Mouse (Mus musculus) CH12.LX (cell line): ENCODE data around the gene Csnk2a1. TPM values are rescaled to one million over a fixed set of nuclear protein-coding genes. Genes with fewer than 3 reads are reported as not detected.

ENCODE experiments used
- DNase-seq: peaks from one replicate; pipeline ENCODE4 v3.0.0-alpha.2; 2013; ENCODE audit errors: extremely low read depth
- H3K27ac ChIP-seq: 2 replicates; pipeline ENCODE4 v1.5.1; 2012; ENCODE audit warnings: low read depth, mild to moderate bottlenecking, control low read depth, moderate library complexity; ENCODE audit not compliant: insufficient read depth
- H3K27me3 ChIP-seq: replicated peaks from 2 replicates; pipeline ENCODE3; 2012; ENCODE audit warnings: inconsistent platforms
- H3K36me3 ChIP-seq, 2 experiments: replicated peaks in 1 of 2; 2 replicates each; pipeline versions ENCODE3 to v1.6.1; 2012; ENCODE audit warnings: inconsistent platforms in 1 of 2, low read length in 1 of 2, mild to moderate bottlenecking in 1 of 2, mixed read lengths in 1 of 2, moderate library complexity in 1 of 2; ENCODE audit not compliant: control insufficient read depth in 1 of 2, insufficient read depth in 1 of 2
- H3K4me1 ChIP-seq, 2 experiments: 2 replicates each; pipeline ENCODE4 v1.6.1; 2012; ENCODE audit warnings: inconsistent platforms in 1 of 2, moderate library complexity in 1 of 2; ENCODE audit not compliant: insufficient read depth in 2 of 2, control insufficient read depth in 1 of 2
- H3K4me2 ChIP-seq: 2 replicates; pipeline ENCODE4 v1.6.1; 2012; ENCODE audit warnings: low read depth, mild to moderate bottlenecking, control low read depth; ENCODE audit not compliant: poor library complexity, insufficient read depth, severe bottlenecking
- H3K4me3 ChIP-seq, 3 experiments: fragments of 150-350 bp in 1 of 3; sonication (generic) in 1 of 3; replicated peaks in 1 of 3; 2 replicates each; pipeline versions ENCODE3 to v1.5.1; 2011 to 2012; ENCODE audit warnings: low read depth in 2 of 3, low read length in 2 of 3, mild to moderate bottlenecking in 2 of 3, moderate library complexity in 2 of 3, control low read depth in 1 of 3, improper control_type of control experiment in 1 of 3, inconsistent platforms in 1 of 3, mixed read lengths in 1 of 3; ENCODE audit not compliant: poor library complexity in 1 of 3
- H3K79me2 ChIP-seq: replicated peaks from 2 replicates; pipeline ENCODE4 v1.6.1; 2012; ENCODE audit warnings: mild to moderate bottlenecking, moderate library complexity; ENCODE audit not compliant: control insufficient read depth, poor library complexity, insufficient read depth, severe bottlenecking; ENCODE audit errors: extremely low read depth
- H3K9ac ChIP-seq: 2 replicates; pipeline ENCODE4 v1.6.1; 2012; ENCODE audit warnings: low read depth, mild to moderate bottlenecking, control low read depth, moderate library complexity; ENCODE audit not compliant: insufficient read depth
- H3K9me3 ChIP-seq: replicated peaks from 2 replicates; pipeline ENCODE3; 2012; ENCODE audit warnings: low read length, inconsistent platforms, mixed read lengths
- BHLHE40 ChIP-seq: IDR thresholded peaks from 2 replicates; pipeline ENCODE4 v1.6.1; 2011; ENCODE audit warnings: mild to moderate bottlenecking, low read depth, low read length, improper control_type of control experiment
- CTCF ChIP-seq, 2 experiments: IDR thresholded peaks in 1 of 2; conservative IDR thresholded peaks in 1 of 2; 2 replicates each; pipeline ENCODE4 v1.5.1; 2011 to 2012; ENCODE audit warnings: low read depth in 2 of 2, low read length in 2 of 2, improper control_type of control experiment in 1 of 2, inconsistent platforms in 1 of 2, mild to moderate bottlenecking in 1 of 2, moderate library complexity in 1 of 2
- E2F4 ChIP-seq: IDR thresholded peaks from 2 replicates; pipeline ENCODE4 v1.6.1; 2011; ENCODE audit warnings: low read depth, low read length, improper control_type of control experiment; ENCODE audit not compliant: insufficient replicate concordance
- EP300 ChIP-seq: IDR thresholded peaks from 2 replicates; pipeline ENCODE4 v1.6.1; 2011; ENCODE audit warnings: low read length, improper control_type of control experiment
- ETS1 ChIP-seq: conservative IDR thresholded peaks from 2 replicates; pipeline ENCODE4 v1.6.1; 2012; ENCODE audit warnings: low read depth, mild to moderate bottlenecking, inconsistent platforms, low read length, improper control_type of control experiment, moderate library complexity
- HCFC1 ChIP-seq: IDR thresholded peaks from 2 replicates; pipeline ENCODE4 v1.6.1; 2012; ENCODE audit warnings: low read depth, mild to moderate bottlenecking, inconsistent platforms, low read length, improper control_type of control experiment
- JUND ChIP-seq: conservative IDR thresholded peaks from 2 replicates; pipeline ENCODE4 v1.6.1; 2011; ENCODE audit warnings: low read depth, low read length, improper control_type of control experiment
- KAT2A ChIP-seq: IDR thresholded peaks from 2 replicates; pipeline ENCODE4 v1.6.1; 2012; ENCODE audit warnings: low read length, improper control_type of control experiment, inconsistent platforms; ENCODE audit not compliant: insufficient replicate concordance
- MAFK ChIP-seq: IDR thresholded peaks from 2 replicates; pipeline ENCODE4 v1.6.1; 2011; ENCODE audit warnings: low read length, improper control_type of control experiment; ENCODE audit not compliant: insufficient replicate concordance
- MAZ ChIP-seq: IDR thresholded peaks from 2 replicates; pipeline ENCODE4 v1.6.1; 2012; ENCODE audit warnings: low read depth, mild to moderate bottlenecking, inconsistent platforms, low read length, improper control_type of control experiment, moderate library complexity
- MEF2A ChIP-seq: IDR thresholded peaks from 2 replicates; pipeline ENCODE4 v1.6.1; 2014; ENCODE audit warnings: low read depth, mild to moderate bottlenecking, inconsistent platforms, low read length, improper control_type of control experiment, borderline replicate concordance
- MYC ChIP-seq: IDR thresholded peaks from 2 replicates; pipeline ENCODE4 v1.6.1; 2011; ENCODE audit warnings: low read depth, mild to moderate bottlenecking, improper control_type of control experiment, low read length
- NELFE ChIP-seq: IDR thresholded peaks from 2 replicates; pipeline ENCODE4 v1.6.1; 2011; ENCODE audit warnings: low read depth, low read length, improper control_type of control experiment
- NRF1 ChIP-seq: IDR thresholded peaks from 2 replicates; pipeline ENCODE4 v1.6.1; 2014; ENCODE audit warnings: low read depth, mild to moderate bottlenecking, inconsistent platforms, low read length, improper control_type of control experiment, moderate library complexity
- PAX5 ChIP-seq: IDR thresholded peaks from 2 replicates; pipeline ENCODE4 v1.6.1; 2012; ENCODE audit warnings: low read length, inconsistent platforms, mixed read lengths
- POLR2A ChIP-seq: IDR thresholded peaks from 2 replicates; pipeline ENCODE4 v1.6.1; 2011; ENCODE audit warnings: low read depth, mild to moderate bottlenecking, improper control_type of control experiment, low read length
- RAD21 ChIP-seq: IDR thresholded peaks from 2 replicates; pipeline ENCODE4 v1.6.1; 2011; ENCODE audit warnings: low read depth, mild to moderate bottlenecking, low read length, improper control_type of control experiment, moderate library complexity
- SIN3A ChIP-seq: IDR thresholded peaks from 2 replicates; pipeline ENCODE4 v1.6.1; 2012; ENCODE audit warnings: low read length, improper control_type of control experiment, inconsistent platforms
- UBTF ChIP-seq: IDR thresholded peaks from 2 replicates; pipeline ENCODE4 v1.6.1; 2012; ENCODE audit warnings: low read depth, mild to moderate bottlenecking, inconsistent platforms, low read length, improper control_type of control experiment, moderate library complexity
- USF1 ChIP-seq: IDR thresholded peaks from 2 replicates; pipeline ENCODE4 v1.6.1; 2014; ENCODE audit warnings: low read depth, mild to moderate bottlenecking, inconsistent platforms, low read length, improper control_type of control experiment
- USF2 ChIP-seq: conservative IDR thresholded peaks from 2 replicates; pipeline ENCODE4 v1.6.1; 2011; ENCODE audit warnings: low read depth, low read length, improper control_type of control experiment
- ZC3H11A ChIP-seq: IDR thresholded peaks from 2 replicates; pipeline ENCODE4 v1.6.1; 2012; ENCODE audit warnings: low read depth, mild to moderate bottlenecking, inconsistent platforms, low read length, improper control_type of control experiment
- ZMIZ1 ChIP-seq: IDR thresholded peaks from 2 replicates; pipeline ENCODE4 v1.6.1; 2012; ENCODE audit warnings: low read depth, mild to moderate bottlenecking, inconsistent platforms, low read length, improper control_type of control experiment
- dilution Hi-C: fragments of 300-500 bp; cut with MboI; formaldehyde crosslinking; loops from 2 replicates; pipeline ENCODE4 v1.14.3; 2020; ENCODE audit warnings: low sequenced_read_pairs; ENCODE audit not compliant: extremely low pct_unique_long_range_greater_than_20kb, extremely low pct_ligation_motif_present
- in situ Hi-C: fragments of 300-500 bp; cut with MboI; formaldehyde crosslinking; loops from 3 replicates; pipeline ENCODE4 v1.14.3; 2019; ENCODE audit warnings: low sequenced_read_pairs, low pct_ligation_motif_present, low pct_unique_long_range_greater_than_20kb, mixed read lengths
- polyA plus RNA-seq: library from polyadenylated mRNA; unstranded; fragments of >175 nt; gene quantifications from 2 replicates; pipeline ENCODE4 v1.2.1, GENCODE M21; 2012; ENCODE audit warnings: low read depth; ENCODE audit not compliant: insufficient read length
- total RNA-seq, 2 experiments: library from RNA; depleted of rRNA; stranded (reverse); fragments of 300-350 nt in 1 of 2; fragments of >200 nt in 1 of 2; gene quantifications; 2 replicates each; pipeline ENCODE4 v1.2.3; 2012 to 2014

The Csnk2a1 gene
- total and polyA plus RNA-seq, 3 experiments: 79.2 to 145 (median 100) TPM

DNA sequence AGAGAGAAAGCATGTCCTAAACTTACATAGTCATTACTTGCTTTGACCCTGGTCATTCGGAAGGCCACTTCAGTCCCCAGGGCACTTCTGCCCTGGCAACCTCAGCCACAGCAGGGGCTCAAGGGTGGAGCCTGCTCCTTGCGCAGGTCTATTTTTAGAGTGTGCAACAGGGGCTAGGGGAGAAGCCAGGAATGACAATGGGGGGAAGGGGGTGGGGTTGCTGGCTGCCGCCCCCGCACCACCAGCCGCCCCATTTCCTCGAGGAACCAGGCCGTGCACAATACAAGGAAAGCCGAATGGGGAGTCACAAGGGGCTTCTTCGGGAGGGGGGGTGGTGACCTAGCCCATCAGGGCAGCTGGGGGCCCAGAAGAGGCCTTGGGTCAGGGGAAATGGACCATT is 37.0 kb upstream of the Csnk2a1 start:
- H3K79me2 ChIP-seq: no peaks in the 10 kb centered on the region
- dilution Hi-C loops: no loop called here
- H3K4me1 ChIP-seq: no peaks in the 10 kb centered on the region
- H3K36me3 ChIP-seq: no peaks in the 10 kb centered on the region
- TF ChIP-seq ETS1: no peak
- no peak for TF ChIP-seq HCFC1
- no peak for TF ChIP-seq ZC3H11A
- TF ChIP-seq KAT2A: no peak
- TF ChIP-seq USF1: no peak
- TF ChIP-seq USF2: no peak
- no peak for TF ChIP-seq EP300
- TF ChIP-seq JUND: no peak
- TF ChIP-seq CTCF (conservative IDR thresholded peaks at IDR 0.05 in 1 of 2, IDR thresholded peaks at IDR 0.05 in 1 of 2; ENCODE audit: low read depth in 2 of 2, low read length in 2 of 2): no peak
- no peak for TF ChIP-seq NRF1
- no peak for TF ChIP-seq SIN3A
- TF ChIP-seq ZMIZ1: no peak
- no peak for TF ChIP-seq RAD21
- TF ChIP-seq MEF2A: no peak
- no peak for TF ChIP-seq POLR2A
- H3K9ac ChIP-seq: no peak overlapping the region
- no peak overlapping the region for H3K4me3 ChIP-seq
- in situ Hi-C loops: no loop called here
- H3K27me3 ChIP-seq: peaks cover 60% of the 10 kb centered on the region
- H3K27ac ChIP-seq: no peak overlapping the region
- no peak for DNase-seq
- H3K4me2 ChIP-seq: no peak overlapping the region
- H3K9me3 ChIP-seq: no peaks in the 10 kb centered on the region

DNA sequence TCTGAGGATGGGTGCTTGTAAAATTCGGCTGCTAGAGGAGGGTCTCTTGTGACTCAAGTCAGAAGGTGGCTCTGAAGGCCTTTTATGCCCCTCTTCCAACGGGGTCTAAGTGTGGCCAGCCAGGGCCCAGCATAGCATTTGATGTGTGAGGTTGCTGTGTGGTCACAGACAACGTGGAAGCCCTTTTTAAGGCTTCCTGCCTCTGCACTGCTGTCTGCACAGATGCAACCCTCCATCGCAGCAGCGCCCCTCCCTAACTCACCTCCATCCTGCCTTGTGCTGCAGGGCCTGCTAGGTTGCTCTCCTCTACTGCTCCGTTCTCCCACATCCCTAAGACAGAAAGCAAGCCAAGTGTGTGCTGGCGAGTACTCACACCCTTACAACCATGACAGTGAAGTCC is 36.5 kb upstream of the Csnk2a1 start:
- no peak for DNase-seq
- no peak overlapping the region for H3K27ac ChIP-seq
- H3K27me3 ChIP-seq: peaks cover 61% of the 10 kb centered on the region
- no peak overlapping the region for H3K4me3 ChIP-seq
- in situ Hi-C loops (no loop called here), dilution Hi-C loops (no loop called here)
- no peak for TF ChIP-seq MYC
- no peak for TF ChIP-seq ZMIZ1
- TF ChIP-seq MAFK: no peak
- no peak for TF ChIP-seq USF2
- no peak for TF ChIP-seq UBTF
- TF ChIP-seq E2F4: no peak
- TF ChIP-seq MAZ: no peak
- no peak for TF ChIP-seq CTCF (conservative IDR thresholded peaks at IDR 0.05 in 1 of 2, IDR thresholded peaks at IDR 0.05 in 1 of 2; ENCODE audit: low read depth in 2 of 2, low read length in 2 of 2)
- no peak for TF ChIP-seq PAX5
- TF ChIP-seq NELFE: no peak
- TF ChIP-seq BHLHE40: no peak
- H3K36me3 ChIP-seq: no peaks in the 10 kb centered on the region
- no peaks in the 10 kb centered on the region for H3K79me2 ChIP-seq
- no peaks in the 10 kb centered on the region for H3K4me1 ChIP-seq
- H3K9me3 ChIP-seq: no peaks in the 10 kb centered on the region
- no peak overlapping the region for H3K4me2 ChIP-seq
- H3K9ac ChIP-seq: no peak overlapping the region
